Mouse (Mus musculus) urinary bladder, adult 2 months (tissue): ENCODE data around the gene Rfx3. TPM values are rescaled to one million over a fixed set of nuclear protein-coding genes. Genes with fewer than 3 reads are reported as not detected.

ENCODE experiments used
- DNase-seq: peaks from one replicate; pipeline ENCODE4 v3.0.0; 2022; ENCODE audit warnings: low spot score
- polyA plus RNA-seq: library from polyadenylated mRNA; depleted of rRNA; stranded (reverse); fragments of >200 nt; gene quantifications from 2 replicates; pipeline ENCODE4 v1.2.3, GENCODE M21; 2012

The Rfx3 gene
- polyA plus RNA-seq, 1 experiment, result 1.6 TPM

DNA sequence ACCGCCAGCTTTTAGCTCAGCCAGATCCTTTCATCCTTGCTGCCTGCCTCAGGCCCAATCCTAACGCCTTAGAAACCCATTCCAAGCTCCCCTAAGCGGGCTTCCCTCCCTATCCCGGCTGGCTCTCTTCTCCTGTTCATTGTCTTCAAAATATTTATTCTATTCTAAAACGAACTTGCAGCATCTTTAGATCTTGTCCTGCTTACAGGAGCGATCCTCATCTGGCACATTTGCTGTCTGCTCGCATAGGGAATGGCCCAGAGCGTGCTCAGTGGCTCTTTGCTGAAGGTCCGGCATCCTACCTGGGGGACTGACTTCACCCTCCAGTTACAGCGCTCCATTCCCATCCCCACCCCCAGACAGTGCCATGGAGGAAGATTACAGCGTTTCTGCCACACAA is 292.0 kb downstream of the Rfx3 start:
- DNase-seq, result no peak

DNA sequence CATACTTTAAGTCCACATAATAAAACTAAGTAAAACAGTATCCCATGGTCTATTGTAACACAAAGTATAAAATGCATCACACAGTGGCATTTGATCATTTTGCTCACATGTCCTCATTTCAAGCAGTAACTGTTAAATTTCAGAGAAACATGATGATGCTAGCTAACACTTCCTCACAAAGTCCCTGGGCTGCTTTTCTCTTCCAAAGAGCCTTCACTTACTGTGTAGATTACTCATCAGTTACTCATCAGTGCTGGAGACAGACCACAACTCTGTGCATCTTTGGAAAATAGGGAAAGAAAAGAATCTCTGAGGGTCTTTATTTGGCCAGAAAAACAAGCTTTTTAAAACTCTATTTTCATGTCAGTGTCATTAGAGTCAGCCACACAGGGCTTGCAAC is 294.7 kb downstream of the Rfx3 start:
- DNase-seq, result no peak
